Mouse (Mus musculus) neural tube, embryonic 11.5 days (tissue): ENCODE measurements at regions not wholly inside any gene's neighbourhood (a gene's known extent, or its start where the extent isn't known, plus 50 kb on each side); places are given as distances from the start of the nearest gene placed in this dataset.
"Not testable (repeated sequence)": the region's sequence is repeated elsewhere in the genome, so short reads cannot be mapped to it uniquely, and the experiment has no call there.

Experiments used
- ATAC-seq: fragments of 200-750 bp; cut with Nextera tagmentation; 2 replicates; pipeline ENCODE4 v1.8.0; 2017; ENCODE audit warnings: moderate number of reproducible peaks, mild to moderate bottlenecking, moderate TSS enrichment, moderate library complexity; ENCODE audit not compliant: insufficient read depth, low FRiP score, low TSS enrichment
- DNase-seq: peaks from one replicate; pipeline ENCODE4 v3.0.0-alpha.2; 2015; ENCODE audit warnings: low spot score
- H3K27ac ChIP-seq: fragments of 300-500 bp; sonication (generic); 2 replicates; pipeline ENCODE4 v1.5.1; 2014; ENCODE audit warnings: low read depth, mild to moderate bottlenecking, low read length
- H3K27me3 ChIP-seq: fragments of 300-500 bp; sonication (generic); 2 replicates; pipeline ENCODE4 v1.6.1; 2014; ENCODE audit warnings: mild to moderate bottlenecking, low read length, mixed read lengths; ENCODE audit not compliant: control insufficient read depth, insufficient read depth
- H3K36me3 ChIP-seq: fragments of 300-500 bp; sonication (generic); 2 replicates; pipeline ENCODE4 v1.6.1; 2014; ENCODE audit warnings: mild to moderate bottlenecking, low read length, moderate library complexity, mixed read lengths; ENCODE audit not compliant: control insufficient read depth, insufficient read depth
- H3K4me1 ChIP-seq: fragments of 300-500 bp; sonication (generic); 2 replicates; pipeline ENCODE4 v1.6.1; 2014; ENCODE audit warnings: low read length, mixed read lengths; ENCODE audit not compliant: control insufficient read depth, insufficient read depth
- H3K4me2 ChIP-seq: fragments of 300-500 bp; sonication (generic); 2 replicates; pipeline ENCODE4 v1.6.1; 2014; ENCODE audit warnings: low read depth, mild to moderate bottlenecking, moderate library complexity
- H3K4me3 ChIP-seq: fragments of 300-500 bp; sonication (generic); 2 replicates; pipeline ENCODE4 v1.5.1; 2014; ENCODE audit warnings: low read depth, low read length
- H3K9ac ChIP-seq: fragments of 300-500 bp; sonication (generic); 2 replicates; pipeline ENCODE4 v1.6.1; 2014; ENCODE audit warnings: mild to moderate bottlenecking, low read length
- H3K9me3 ChIP-seq: fragments of 300-500 bp; sonication (generic); 2 replicates; pipeline ENCODE4 v1.6.1; 2016; ENCODE audit warnings: low read length; ENCODE audit not compliant: control insufficient read depth
- WGBS: fragments of 180-500 bp; shearing (Covaris S2); extraction: QIAGEN DNeasy Blood & Tissue Kit; methylation state at CpG from one replicate; pipeline ENCODE4 v1.1.7; 2014; 5-methylcytosine and 5-hydroxymethylcytosine counted together

DNA sequence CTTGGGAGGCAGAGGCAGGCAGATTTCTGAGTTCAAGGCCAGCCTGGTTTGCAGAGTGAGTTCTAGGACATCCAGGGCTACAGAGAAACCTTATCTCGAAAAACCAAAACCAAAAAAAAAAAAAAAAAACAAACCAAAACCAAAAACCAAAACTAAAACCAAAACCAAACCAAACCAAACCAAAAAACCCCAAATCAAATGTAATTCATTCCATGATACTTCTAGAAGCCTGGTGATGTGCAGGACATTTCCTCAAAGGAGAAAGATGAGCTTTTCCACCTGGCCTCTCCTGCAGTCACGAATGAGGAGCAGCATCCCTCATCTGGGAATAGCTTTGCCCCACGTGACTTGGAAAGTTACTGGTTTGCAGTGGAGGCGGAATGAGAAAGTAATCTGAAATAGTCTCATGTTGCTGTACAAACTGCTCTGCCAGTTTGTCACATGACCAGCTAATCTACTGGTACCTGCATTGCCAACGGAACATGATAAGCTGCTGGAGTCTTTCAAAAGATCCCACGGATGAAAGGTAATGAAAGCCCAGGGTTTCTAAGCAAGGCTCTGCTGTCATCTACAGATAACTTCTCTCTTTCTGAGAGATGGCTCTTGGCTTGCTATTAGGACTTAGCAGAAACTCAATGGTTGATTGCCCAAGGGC, 127.8 kb upstream of the Max start:
- H3K4me1 ChIP-seq = no peaks in the 10 kb centered on the region
- no peaks in the 10 kb centered on the region for H3K9me3 ChIP-seq
- H3K4me3 ChIP-seq = no peak overlapping the region
- DNase-seq = no peak
- WGBS = 85% methylated on average over 6 of the region's 6 CpGs
- H3K36me3 ChIP-seq = no peaks in the 10 kb centered on the region
- ATAC-seq = no peak
- H3K27me3 ChIP-seq = no peaks in the 10 kb centered on the region
- no peak overlapping the region for H3K9ac ChIP-seq
- no peak overlapping the region for H3K27ac ChIP-seq
- no peak overlapping the region for H3K4me2 ChIP-seq

DNA sequence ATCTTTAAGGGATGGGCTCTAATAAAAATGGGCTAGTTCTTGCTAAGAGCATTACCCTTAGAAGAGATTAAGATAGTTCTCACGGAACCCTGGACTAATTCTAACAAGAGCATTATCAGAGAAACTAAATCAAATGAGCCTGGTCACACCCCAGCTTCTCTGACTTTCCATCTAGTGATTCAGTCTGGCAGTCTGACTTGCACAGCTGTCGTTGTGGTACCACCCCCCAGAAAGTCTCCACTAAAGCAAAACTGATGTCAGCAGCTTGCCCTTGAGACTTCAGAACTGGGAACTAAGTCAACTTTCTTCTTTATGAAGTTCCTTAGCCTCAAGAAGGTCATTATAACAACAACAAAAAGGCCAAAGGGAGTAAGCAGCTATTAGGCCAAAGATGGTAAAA, 126.5 kb upstream of the Max start:
- no peak for DNase-seq
- H3K27me3 ChIP-seq = no peaks in the 10 kb centered on the region
- no peaks in the 10 kb centered on the region for H3K9me3 ChIP-seq
- ATAC-seq = no peak
- H3K4me2 ChIP-seq = no peak overlapping the region
- WGBS = 87% methylated on average over 2 of the region's 2 CpGs
- H3K4me1 ChIP-seq = no peaks in the 10 kb centered on the region
- no peak overlapping the region for H3K4me3 ChIP-seq
- H3K36me3 ChIP-seq = no peaks in the 10 kb centered on the region
- no peak overlapping the region for H3K9ac ChIP-seq
- no peak overlapping the region for H3K27ac ChIP-seq

DNA sequence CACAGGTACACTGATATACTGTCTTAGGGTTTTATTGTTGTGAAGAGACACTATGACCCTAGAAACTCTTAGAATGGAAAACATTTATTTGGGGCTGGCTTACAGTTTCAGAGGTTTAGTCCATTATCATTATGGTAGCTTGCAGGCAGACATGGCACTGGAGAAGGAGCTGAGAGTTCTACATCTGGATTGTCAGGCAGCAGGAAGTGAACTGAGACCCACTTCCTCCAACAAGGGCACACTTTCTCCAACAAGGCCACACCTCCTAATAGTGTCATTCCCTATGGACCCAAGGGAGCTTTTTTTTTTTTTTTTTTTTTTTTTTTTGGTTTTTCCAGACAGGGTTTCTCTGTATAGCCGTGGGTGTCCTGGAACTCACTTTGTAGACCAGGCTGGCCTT, 124.9 kb upstream of the Max start:
- 81% methylated on average over 1 of the region's 1 CpGs for WGBS
- not testable (repeated sequence) for DNase-seq, H3K27ac ChIP-seq, ATAC-seq, H3K9me3 ChIP-seq, H3K9ac ChIP-seq, H3K4me2 ChIP-seq, H3K4me3 ChIP-seq, H3K4me1 ChIP-seq, H3K36me3 ChIP-seq, H3K27me3 ChIP-seq

DNA sequence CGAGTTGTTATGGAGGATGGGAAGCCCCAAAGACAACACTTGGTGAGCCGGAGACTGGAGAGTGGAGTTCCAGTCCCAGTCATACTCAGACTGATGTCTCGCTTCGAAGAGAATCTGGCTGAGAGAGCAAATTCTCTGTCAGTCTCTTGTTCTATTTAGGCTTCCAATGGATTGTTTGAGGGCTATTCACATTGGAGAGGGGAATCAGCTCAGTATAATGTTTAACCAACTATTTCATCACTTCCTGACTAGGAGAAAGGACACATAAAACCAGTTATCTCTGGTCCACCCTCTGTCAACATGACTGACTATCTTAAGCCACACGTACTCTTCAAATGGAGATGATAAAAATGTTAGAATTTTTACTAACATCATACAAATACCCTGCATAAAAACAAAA, 123.9 kb upstream of the Max start:
- H3K36me3 ChIP-seq = no peaks in the 10 kb centered on the region
- DNase-seq (no peak), ATAC-seq (no peak)
- no peaks in the 10 kb centered on the region for H3K27me3 ChIP-seq
- H3K9me3 ChIP-seq = no peaks in the 10 kb centered on the region
- H3K27ac ChIP-seq = no peak overlapping the region
- no peak overlapping the region for H3K4me3 ChIP-seq
- no peak overlapping the region for H3K9ac ChIP-seq
- H3K4me1 ChIP-seq = no peaks in the 10 kb centered on the region
- no peak overlapping the region for H3K4me2 ChIP-seq
- 89% methylated on average over 5 of the region's 5 CpGs for WGBS

DNA sequence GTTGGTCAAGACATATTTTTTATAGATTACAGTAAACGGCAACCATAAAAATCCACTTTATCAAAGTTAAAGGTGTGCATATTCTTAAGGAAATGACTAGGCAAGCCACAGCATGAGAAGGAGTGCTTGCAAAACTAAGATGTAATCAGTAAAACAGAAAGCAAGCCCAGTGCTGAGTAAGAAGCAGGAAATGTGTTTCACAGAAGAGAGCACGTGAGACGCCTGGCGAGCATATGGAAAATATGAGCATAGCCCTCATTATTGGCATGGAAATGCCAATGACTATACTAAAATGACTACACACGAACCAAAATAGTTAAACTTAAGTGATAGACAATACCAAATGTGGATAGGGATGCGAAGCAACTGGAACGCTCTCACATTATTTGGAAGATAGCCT, 123.2 kb upstream of the Max start:
- WGBS = 91% methylated on average over 7 of the region's 7 CpGs

DNA sequence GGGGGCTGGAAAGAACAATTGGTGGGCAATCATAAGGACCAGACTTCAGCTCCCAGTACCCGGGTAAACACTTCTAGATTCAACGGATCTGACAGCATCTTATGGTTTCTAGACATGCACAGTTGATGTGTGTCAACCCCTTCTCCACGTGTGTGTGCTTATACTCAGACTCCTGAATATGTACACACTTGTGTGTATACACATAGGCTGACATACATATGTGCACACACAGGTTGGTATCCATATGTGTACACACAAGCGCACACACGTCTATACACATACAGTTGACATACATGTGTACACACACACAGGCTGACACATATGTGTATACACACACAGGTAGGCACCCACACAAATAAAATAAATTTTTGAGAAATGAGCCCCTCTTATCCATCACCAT, 122.7 kb upstream of the Max start:
- H3K9me3 ChIP-seq = no peaks in the 10 kb centered on the region
- no peak overlapping the region for H3K4me3 ChIP-seq
- no peaks in the 10 kb centered on the region for H3K27me3 ChIP-seq
- DNase-seq (no peak), ATAC-seq (no peak)
- H3K36me3 ChIP-seq = no peaks in the 10 kb centered on the region
- no peak overlapping the region for H3K27ac ChIP-seq
- no peaks in the 10 kb centered on the region for H3K4me1 ChIP-seq
- no peak overlapping the region for H3K9ac ChIP-seq
- WGBS = 90% methylated on average over 5 of the region's 5 CpGs
- H3K4me2 ChIP-seq = no peak overlapping the region

More for the DNA sequence above, 123.2 kb upstream of the Max start:
- Histone ChIP-seq H3K9me3 (no peaks in the 10 kb centered on the region), H3K4me3 (no peak overlapping the region), H3K4me1 (no peaks in the 10 kb centered on the region), H3K27me3 (no peaks in the 10 kb centered on the region), H3K4me2 (no peak overlapping the region), H3K36me3 (no peaks in the 10 kb centered on the region), H3K9ac (no peak overlapping the region), H3K27ac (no peak overlapping the region)
- DNase-seq (no peak), ATAC-seq (no peak)

DNA sequence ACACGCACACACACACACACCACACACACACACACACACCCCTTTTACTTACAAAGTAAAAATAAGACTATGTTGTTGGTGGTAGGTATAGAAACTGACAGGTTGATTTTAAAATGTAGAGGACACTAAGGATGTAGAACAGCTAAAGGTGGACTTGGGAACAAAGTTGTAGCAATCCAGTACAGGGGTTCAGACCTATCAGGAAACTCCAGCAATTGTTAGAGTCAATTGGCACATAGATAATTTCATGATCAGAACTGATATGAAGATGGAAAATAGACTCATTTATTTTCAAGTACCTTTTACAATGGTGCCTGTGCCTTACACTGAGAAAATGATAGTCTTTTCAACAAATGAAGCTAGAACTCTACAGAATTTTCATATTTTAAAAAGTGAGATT, 122.3 kb upstream of the Max start:
- H3K36me3 ChIP-seq = no peaks in the 10 kb centered on the region
- H3K27ac ChIP-seq = no peak overlapping the region
- H3K27me3 ChIP-seq = no peaks in the 10 kb centered on the region
- H3K4me3 ChIP-seq = no peak overlapping the region
- H3K4me2 ChIP-seq = no peak overlapping the region
- 80% methylated on average over 1 of the region's 1 CpGs for WGBS
- H3K9me3 ChIP-seq = no peaks in the 10 kb centered on the region
- H3K9ac ChIP-seq = no peak overlapping the region
- no peaks in the 10 kb centered on the region for H3K4me1 ChIP-seq
- DNase-seq (no peak), ATAC-seq (no peak)

DNA sequence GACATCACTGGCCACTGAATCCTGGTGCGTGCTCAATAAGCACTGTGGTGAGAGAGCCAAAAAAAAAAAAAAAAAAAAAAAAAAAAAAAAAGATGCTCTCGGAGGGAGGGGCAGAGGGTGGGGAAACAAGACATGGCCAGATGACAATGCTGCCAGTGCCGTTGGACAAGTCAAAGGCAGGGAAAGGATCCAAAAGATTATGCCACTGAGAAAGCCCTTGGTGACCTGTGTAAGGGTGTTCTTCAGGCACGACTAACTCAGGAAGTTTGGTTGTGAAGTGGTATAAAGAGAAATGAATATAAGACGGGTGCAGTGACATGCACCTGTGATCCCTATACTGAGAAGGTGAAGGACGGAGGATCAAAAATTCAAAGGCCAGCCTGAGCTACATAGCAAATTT, 121.8 kb upstream of the Max start:
- Histone ChIP-seq H3K4me2 (no peak overlapping the region), H3K27me3 (no peaks in the 10 kb centered on the region), H3K4me3 (no peak overlapping the region), H3K9ac (no peak overlapping the region), H3K36me3 (no peaks in the 10 kb centered on the region), H3K4me1 (no peaks in the 10 kb centered on the region), H3K9me3 (no peaks in the 10 kb centered on the region), H3K27ac (no peak overlapping the region)
- DNase-seq (no peak), ATAC-seq (no peak)
- WGBS = 85% methylated on average over 6 of the region's 6 CpGs

DNA sequence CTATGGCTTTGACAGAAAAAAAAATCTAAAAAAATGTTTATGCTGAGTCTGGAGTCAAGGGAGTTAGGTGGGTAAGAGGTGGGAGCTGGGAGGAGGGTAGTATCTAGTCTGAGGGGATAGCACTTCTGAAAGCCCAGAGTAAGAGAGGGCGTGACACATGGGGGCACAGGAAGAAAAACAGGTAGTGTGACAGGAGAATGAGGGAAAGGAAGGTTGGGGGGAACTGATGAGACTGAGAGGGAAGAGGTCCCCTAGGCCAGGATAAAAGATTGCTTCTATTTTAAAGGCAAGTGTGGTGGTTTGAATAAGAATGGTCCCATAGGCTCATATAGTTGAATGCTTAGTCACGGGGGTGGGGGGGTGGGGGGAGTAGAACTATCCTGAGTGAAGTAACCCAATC, 119.8 kb upstream of the Max start:
- Histone ChIP-seq H3K4me2 (no peak overlapping the region), H3K9ac (no peak overlapping the region), H3K36me3 (no peaks in the 10 kb centered on the region), H3K27ac (no peak overlapping the region), H3K4me1 (no peaks in the 10 kb centered on the region), H3K27me3 (no peaks in the 10 kb centered on the region), H3K4me3 (no peak overlapping the region), H3K9me3 (no peaks in the 10 kb centered on the region)
- whole genome bisulfite sequencing = 78% methylated on average over 2 of the region's 2 CpGs
- DNase-seq (no peak), ATAC-seq (no peak)
